7 mouse cellular contexts compared by ENCODE assay signal in the genomic region with DNA sequence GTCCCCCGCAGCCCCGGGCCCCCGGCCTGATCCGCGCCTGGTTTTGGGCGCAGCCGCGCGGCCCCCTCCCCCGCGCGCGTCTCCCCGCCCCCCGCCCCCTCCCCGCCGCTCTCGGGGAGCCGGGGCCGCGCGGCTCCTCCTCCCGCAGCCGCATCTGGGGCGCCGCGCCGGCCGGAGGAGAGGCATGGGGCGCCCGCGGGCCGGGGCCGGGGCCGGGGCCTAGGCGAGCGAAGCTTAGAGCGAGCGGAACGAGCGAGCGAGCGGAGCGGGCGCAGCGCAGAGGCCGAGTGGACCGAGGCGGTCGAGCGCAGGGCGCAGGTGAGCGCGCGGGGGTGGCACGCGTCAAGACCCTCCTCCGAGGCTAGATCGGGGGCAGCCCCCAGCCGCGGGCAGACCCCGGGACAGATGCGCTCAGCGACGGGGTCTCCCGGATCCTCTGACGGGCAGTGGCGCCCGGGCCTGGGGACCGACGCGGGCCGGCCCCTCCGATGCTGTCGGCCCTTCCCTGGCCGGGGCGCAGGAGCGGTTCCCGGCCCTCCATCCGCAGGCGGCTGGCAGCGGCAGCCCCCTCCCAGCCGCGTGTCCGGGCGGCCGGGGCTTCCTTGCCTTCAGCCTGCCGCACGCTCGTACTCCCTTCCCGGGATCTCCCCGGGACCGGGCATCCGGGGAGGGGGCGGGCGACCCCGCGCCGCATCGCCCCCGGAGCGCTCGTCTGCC. TPM values are rescaled to one million over a fixed set of nuclear protein-coding genes. Genes with fewer than 3 reads are reported as not detected.
DNase-seq lines count a peak whose midpoint lies in the region; ATAC-seq and TF ChIP-seq lines count a peak whose summit lies in the region.

A gene (plus strand): TSS at position 165 of the 717 bp plus-strand sequence.

- TF ChIP-seq CTCF in forebrain, postnatal 0 days (IDR thresholded peaks at IDR 0.05; ENCODE audit: low read depth): no peak

- peak within 1 kb of the TSS; percentile 79 for H3K4me2 ChIP-seq in forebrain, postnatal 0 days (ENCODE audit: low read depth)
- H3K4me2 ChIP-seq in hindbrain, embryonic 12.5 days (replicated peaks): peak within 1 kb of the TSS; percentile 98
- H3K4me2 ChIP-seq in limb, embryonic 13.5 days (replicated peaks): peak within 1 kb of the TSS; percentile 99

- no peaks in the 10 kb centered on the region; the same call in 1 of the 2 replicates for H3K27me3 ChIP-seq in forebrain, postnatal 0 days (ENCODE audit: insufficient read depth, low read length)
- peaks cover 67% of the 10 kb centered on the region for H3K27me3 ChIP-seq in hindbrain, embryonic 12.5 days
- peaks cover 94% of the 10 kb centered on the region for H3K27me3 ChIP-seq in limb, embryonic 13.5 days

- peak; percentile 77 for ATAC-seq in forebrain, postnatal 0 days
- ATAC-seq in hindbrain, embryonic 12.5 days (ENCODE audit: low FRiP score): peak; percentile 78
- ATAC-seq in limb, embryonic 13.5 days (ENCODE audit: low FRiP score, low read depth): peak; percentile 57
- no peak for ATAC-seq in neutrophil, adult 5-6 weeks (ENCODE audit: extremely low read depth, insufficient number of reproducible peaks, low FRiP score, poor library complexity, severe bottlenecking)

- H3K27ac ChIP-seq in forebrain, postnatal 0 days (ENCODE audit: low read depth, low read length): peak within 1 kb of the TSS; percentile 55
- H3K27ac ChIP-seq in hindbrain, embryonic 12.5 days: peak within 1 kb of the TSS; percentile 70
- H3K27ac ChIP-seq in limb, embryonic 13.5 days: no peak within 1 kb of the TSS

- no peaks in the 10 kb centered on the region for H3K36me3 ChIP-seq in forebrain, postnatal 0 days (ENCODE audit: insufficient read depth)
- H3K36me3 ChIP-seq in hindbrain, embryonic 12.5 days: no peaks in the 10 kb centered on the region
- no peaks in the 10 kb centered on the region for H3K36me3 ChIP-seq in limb, embryonic 13.5 days

- no peaks in the 10 kb centered on the region for H3K9me3 ChIP-seq in forebrain, postnatal 0 days (ENCODE audit: low read length)
- no peaks in the 10 kb centered on the region for H3K9me3 ChIP-seq in hindbrain, embryonic 12.5 days (replicated peaks)
- H3K9me3 ChIP-seq in limb, embryonic 13.5 days: no peaks in the 10 kb centered on the region

- DNase-seq in urinary bladder, adult 2 months (ENCODE audit: low spot score): no peak
- no peak for DNase-seq in urinary bladder, postnatal 10 days (ENCODE audit: low spot score)
- DNase-seq in cerebellum, adult 11 months: peak; percentile 45
- peak; percentile 75 for DNase-seq in forebrain, postnatal 0 days

- H3K9ac ChIP-seq in forebrain, postnatal 0 days: peak within 1 kb of the TSS; percentile 82
- peak within 1 kb of the TSS; percentile 85 for H3K9ac ChIP-seq in hindbrain, embryonic 12.5 days
- H3K9ac ChIP-seq in limb, embryonic 13.5 days: peak within 1 kb of the TSS; percentile 78

- H3K4me3 ChIP-seq in forebrain, postnatal 0 days (ENCODE audit: low read depth, low read length): peak within 1 kb of the TSS; percentile 82
- peak within 1 kb of the TSS; percentile 77 for H3K4me3 ChIP-seq in hindbrain, embryonic 12.5 days
- peak within 1 kb of the TSS; percentile 80 for H3K4me3 ChIP-seq in limb, embryonic 13.5 days

- 4% methylated on average over 69 of the region's 103 CpGs for WGBS in forebrain, postnatal 0 days
- WGBS in hindbrain, embryonic 12.5 days: 1% methylated on average over 55 of the region's 103 CpGs
- WGBS in limb, embryonic 13.5 days: under 1% methylated on average over 61 of the region's 103 CpGs

- 0 out of 2 replicates have a peak, but pooled peaks cover 3% of the 10 kb centered on the region for H3K4me1 ChIP-seq in forebrain, postnatal 0 days (ENCODE audit: insufficient read depth)
- peaks cover 30% of the 10 kb centered on the region for H3K4me1 ChIP-seq in hindbrain, embryonic 12.5 days
- H3K4me1 ChIP-seq in limb, embryonic 13.5 days: peaks cover 17% of the 10 kb centered on the region

RNA-seq across cellular contexts. Expression of the gene that starts here (rescaled TPM):
- polyA plus RNA-seq in urinary bladder, adult 2 months (2012; rRNA removed): 67.0 and 95.5 TPM in 2 replicates
- 218 and 235 TPM in 2 replicates for total RNA-seq in forebrain, postnatal 0 days (2014; rRNA removed)
- polyA plus RNA-seq in forebrain, postnatal 0 days (2015; fragmentation: Nextera tagmentation; extraction: Ambion mirVana): 327 and 354 TPM in 2 replicates
- polyA plus RNA-seq in hindbrain, embryonic 12.5 days (2016; fragmentation: Nextera tagmentation; extraction: Ambion mirVana): 202 and 215 TPM in 2 replicates
- polyA plus RNA-seq in limb, embryonic 13.5 days (2015; fragmentation: Nextera tagmentation; extraction: Ambion mirVana): 95.0 and 101 TPM in 2 replicates
- 52.9 and 90.3 TPM in 2 replicates for total RNA-seq in neutrophil, adult 5-6 weeks (2017)

Comparison
In these comparisons a context has a peak if more than half of its experiments do, and no peak if none do; other contexts are left out.
1. DNase-seq: peak in cerebellum, adult 11 months (single experiment) and forebrain, postnatal 0 days (single experiment); none in urinary bladder, adult 2 months (single experiment) and urinary bladder, postnatal 10 days (single experiment).
2. Peak in every context shown above with its lines, with median percentiles within 50 percentile points of each other: H3K4me2 ChIP-seq, H3K4me3 ChIP-seq and H3K9ac ChIP-seq.